Mouse (Mus musculus): Measurements from ENCODE around the gene Hfe2.

DNA sequence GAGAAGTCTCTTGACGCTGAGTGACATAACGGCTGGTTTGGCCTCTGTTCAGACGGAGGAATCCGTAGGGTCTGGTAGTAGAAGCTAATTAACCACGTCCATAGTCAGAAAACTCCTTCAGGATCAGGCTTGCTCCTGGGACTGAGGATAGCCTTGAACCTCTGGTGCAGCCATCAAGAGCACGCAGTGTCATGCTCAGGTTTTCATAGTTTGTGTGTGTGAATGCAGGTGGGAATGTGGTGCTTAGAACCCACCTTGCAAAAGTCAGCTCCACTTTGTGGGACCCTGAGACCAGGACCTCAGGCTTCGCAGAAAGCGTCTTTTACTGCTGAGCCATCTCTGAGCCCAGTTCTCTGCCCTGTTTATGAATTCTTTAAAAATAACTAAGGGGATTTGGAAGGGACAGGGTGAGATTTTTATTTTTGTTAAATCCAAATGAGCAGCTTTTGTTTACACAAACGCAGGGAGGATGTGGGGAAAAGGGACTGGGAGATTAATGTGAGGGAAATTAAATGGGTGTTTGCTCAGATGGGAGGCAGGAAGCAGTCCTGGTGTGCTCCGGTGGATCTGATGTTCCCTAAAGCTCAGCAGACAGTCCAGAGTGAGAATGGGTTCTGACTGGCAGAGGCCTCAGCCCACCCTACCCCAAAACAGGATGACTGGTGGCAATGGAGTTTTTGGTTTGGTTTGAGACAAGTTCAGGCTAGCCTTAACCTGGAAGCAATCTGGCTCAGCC lies 37.1 kb downstream of the Hfe2 start:
- TF ChIP-seq POLR2A (IDR thresholded peaks at IDR 0.05; ENCODE audit: extremely low read depth, insufficient read depth, low read length), result no peak
- no peak for TF ChIP-seq CTCF (IDR thresholded peaks at IDR 0.05; ENCODE audit: low read depth, low read length)

Data from liver, adult 2 months (tissue).